Mouse (Mus musculus): Measurements from ENCODE around the gene Gli2.

- TF ChIP-seq TCF12 (IDR thresholded peaks at IDR 0.05; ENCODE audit: insufficient read depth, poor library complexity, severe bottlenecking) (no peak), E2F4 (IDR thresholded peaks at IDR 0.05; ENCODE audit: insufficient read depth) (no peak), MAX (IDR thresholded peaks at IDR 0.05; ENCODE audit: low read depth) (no peak), MYOD1 (IDR thresholded peaks at IDR 0.05; ENCODE audit: control insufficient read depth in 1 of 3, insufficient read length in 2 of 3, low read depth in 2 of 3) (no peak), USF1 (IDR thresholded peaks at IDR 0.05; ENCODE audit: low read depth) (no peak), REST (IDR thresholded peaks at IDR 0.05; ENCODE audit: insufficient read depth, insufficient read length) (no peak), POLR2A (IDR thresholded peaks at IDR 0.05; ENCODE audit: insufficient read length, low read depth) (no peak), TCF3 (IDR thresholded peaks at IDR 0.05; ENCODE audit: insufficient read length, low read depth) (no peak), MYOG (IDR thresholded peaks at IDR 0.05; ENCODE audit: control insufficient read depth in 1 of 3, insufficient read depth in 1 of 3, insufficient read length in 2 of 3, low read depth in 2 of 3) (no peak), POLR2AphosphoS2 (IDR thresholded peaks at IDR 0.05; ENCODE audit: insufficient read length, low read depth) (no peak), SRF (IDR thresholded peaks at IDR 0.05; ENCODE audit: control insufficient read depth, insufficient read length, low read depth) (no peak)
Measured at GRCm38 (mm10) chr1:118864735-118865134, 188.7 kb downstream of the Gli2 start.

Data from myocyte (in vitro differentiated cells).